Mouse (Mus musculus) hindbrain, embryonic 11.5 days (tissue): ENCODE results near the gene Rab6a. TPM values are rescaled to one million over a fixed set of nuclear protein-coding genes. Genes with fewer than 3 reads are reported as not detected.
A peak's percentile ranks its signal among the peaks of the same experiment; 100 is the strongest.

Source experiments
- ATAC-seq: fragments of 200-750 bp; cut with Nextera tagmentation; 2 replicates; pipeline ENCODE4 v1.8.0; 2017; ENCODE audit warnings: mild to moderate bottlenecking, moderate TSS enrichment, moderate library complexity; ENCODE audit not compliant: low FRiP score
- DNase-seq: peaks from one replicate; pipeline ENCODE4 v3.0.0-alpha.2; 2015; ENCODE audit warnings: low spot score
- H3K27ac ChIP-seq: fragments of 300-500 bp; sonication (generic); 2 replicates; pipeline ENCODE4 v1.5.1; 2014; ENCODE audit warnings: mild to moderate bottlenecking, low read depth, low read length
- H3K27me3 ChIP-seq: fragments of 300-500 bp; sonication (generic); 2 replicates; pipeline ENCODE4 v1.6.1; 2014; ENCODE audit warnings: mild to moderate bottlenecking, low read length, moderate library complexity, mixed read lengths; ENCODE audit not compliant: control insufficient read depth, insufficient read depth
- H3K36me3 ChIP-seq: fragments of 300-500 bp; sonication (generic); 2 replicates; pipeline ENCODE4 v1.6.1; 2014; ENCODE audit warnings: mild to moderate bottlenecking, low read length, moderate library complexity, mixed read lengths; ENCODE audit not compliant: control insufficient read depth, insufficient read depth
- H3K4me1 ChIP-seq: fragments of 300-500 bp; sonication (generic); replicated peaks from 2 replicates; pipeline ENCODE4 v1.6.1; 2014; ENCODE audit warnings: low read length, mixed read lengths; ENCODE audit not compliant: control insufficient read depth, insufficient read depth
- H3K4me2 ChIP-seq: fragments of 300-500 bp; sonication (generic); replicated peaks from 2 replicates; pipeline ENCODE4 v1.6.1; 2014; ENCODE audit warnings: mild to moderate bottlenecking, low read depth, low read length
- H3K4me3 ChIP-seq: fragments of 300-500 bp; sonication (generic); 2 replicates; pipeline ENCODE4 v1.5.1; 2014; ENCODE audit warnings: low read depth, low read length
- H3K9ac ChIP-seq: fragments of 300-500 bp; sonication (generic); 2 replicates; pipeline ENCODE4 v1.6.1; 2014; ENCODE audit warnings: low read depth, low read length
- H3K9me3 ChIP-seq: fragments of 300-500 bp; sonication (generic); 2 replicates; pipeline ENCODE4 v1.6.1; 2016; ENCODE audit warnings: low read length; ENCODE audit not compliant: control insufficient read depth
- WGBS: fragments of 180-500 bp; shearing (Covaris S2); extraction: QIAGEN DNeasy Blood & Tissue Kit; methylation state at CpG from one replicate; pipeline ENCODE4 v1.1.7; 2014; 5-methylcytosine and 5-hydroxymethylcytosine counted together
- polyA plus RNA-seq: library from polyadenylated mRNA; unstranded; fragments of >200 nt; fragmentation: Nextera tagmentation; extraction: Ambion mirVana; gene quantifications from 2 replicates; pipeline ENCODE4 v1.2.1, GENCODE M21; 2014

Gene Rab6a
- polyA plus RNA-seq, 1 experiment from 2014 or later: 192 TPM

DNA sequence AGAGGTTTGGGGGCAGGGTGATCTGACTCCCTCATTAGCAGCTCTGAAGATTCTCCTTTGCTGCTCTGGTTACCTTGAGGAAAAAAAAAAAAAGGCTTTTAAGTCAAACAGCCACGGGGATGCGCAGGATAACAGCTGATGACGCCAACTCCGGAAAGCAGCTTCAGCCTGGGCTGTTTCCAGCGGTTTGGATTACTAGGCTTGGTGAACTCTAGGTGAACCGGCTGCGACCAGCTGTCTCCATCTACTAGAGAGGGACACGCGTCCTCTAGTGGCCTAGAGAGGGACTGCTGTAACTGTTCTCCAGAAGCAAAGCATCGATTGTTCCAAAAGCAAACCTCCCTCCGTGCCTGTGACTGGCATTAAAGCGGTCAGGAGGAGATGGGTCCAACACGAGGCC lies 56.0 kb downstream of the Rab6a start:
- no peaks in the 10 kb centered on the region for H3K9me3 ChIP-seq
- DNase-seq: peak; percentile 93
- 3% methylated on average over 13 of the region's 13 CpGs for WGBS
- no peak overlapping the region for H3K4me3 ChIP-seq
- no peak overlapping the region for H3K4me2 ChIP-seq
- no peaks in the 10 kb centered on the region for H3K27me3 ChIP-seq
- no peaks in the 10 kb centered on the region for H3K36me3 ChIP-seq
- ATAC-seq: peak; percentile 86
- no peak overlapping the region for H3K27ac ChIP-seq
- no peak overlapping the region for H3K9ac ChIP-seq
- H3K4me1 ChIP-seq: 0 out of 2 replicates have a peak, but pooled peaks cover 2% of the 10 kb centered on the region

DNA sequence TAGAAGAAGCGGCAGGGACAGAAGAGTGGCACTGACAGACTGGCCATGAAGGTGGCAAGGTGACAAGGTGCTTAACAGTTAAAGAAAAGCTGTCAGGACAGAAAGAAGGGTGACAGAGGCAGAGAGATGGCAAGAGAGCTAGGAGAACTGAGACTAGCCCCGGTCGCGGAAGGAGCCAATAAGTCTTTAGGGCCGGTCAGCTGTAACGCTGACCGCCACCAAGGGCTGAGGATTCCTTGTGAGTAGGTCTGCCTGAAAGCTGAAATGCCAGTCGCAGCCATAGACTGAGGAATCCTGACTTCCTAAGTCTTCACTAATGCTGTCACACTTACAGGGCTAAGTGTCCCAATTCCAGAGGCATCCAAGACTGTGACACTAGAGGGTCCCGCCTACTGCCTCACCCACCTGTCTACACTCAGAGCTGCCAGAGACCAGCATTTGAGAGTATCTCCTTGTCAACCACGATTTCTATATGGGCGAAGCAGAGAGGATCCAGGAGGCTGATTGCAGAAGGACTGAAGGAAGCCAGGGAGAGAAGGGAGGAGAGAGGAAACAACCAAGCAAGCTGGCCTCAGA lies 56.6 kb downstream of the Rab6a start:
- ATAC-seq (peak; percentile 17; the same call in 1 of the 2 replicates), DNase-seq (no peak)
- Histone ChIP-seq H3K9me3 (no peaks in the 10 kb centered on the region), H3K36me3 (no peaks in the 10 kb centered on the region), H3K9ac (no peak overlapping the region), H3K4me3 (no peak overlapping the region), H3K4me1 (no peaks in the 10 kb centered on the region), H3K4me2 (no peak overlapping the region), H3K27me3 (no peaks in the 10 kb centered on the region), H3K27ac (no peak overlapping the region)
- 68% methylated on average over 11 of the region's 11 CpGs for WGBS

DNA sequence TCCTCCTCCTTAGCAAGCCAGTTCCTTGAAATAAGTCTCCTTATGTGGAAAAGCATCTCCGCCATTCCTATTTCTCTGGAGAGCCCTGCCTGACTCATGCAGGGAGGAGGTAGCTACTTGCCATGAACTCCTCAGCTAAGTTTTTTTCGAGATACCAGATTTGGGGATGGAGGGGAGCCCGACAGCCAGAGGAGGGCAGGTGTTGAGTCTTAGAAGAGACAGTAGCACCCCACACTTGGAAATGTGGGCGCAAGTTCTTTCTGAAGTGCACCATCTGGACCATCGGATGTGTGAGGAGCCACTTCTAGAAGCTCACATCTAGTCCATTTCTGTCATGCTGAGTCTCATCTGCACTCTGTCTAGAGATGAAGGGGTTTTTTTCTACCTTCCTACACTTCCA lies 63.4 kb downstream of the Rab6a start:
- Histone ChIP-seq H3K4me2 (no peak overlapping the region), H3K9me3 (no peaks in the 10 kb centered on the region), H3K4me1 (no peaks in the 10 kb centered on the region; the same call in 1 of the 2 replicates), H3K36me3 (no peaks in the 10 kb centered on the region), H3K9ac (no peak overlapping the region), H3K27ac (no peak overlapping the region), H3K4me3 (no peak overlapping the region), H3K27me3 (no peaks in the 10 kb centered on the region)
- ATAC-seq (no peak), DNase-seq (no peak)
- 89% methylated on average over 5 of the region's 5 CpGs for WGBS

DNA sequence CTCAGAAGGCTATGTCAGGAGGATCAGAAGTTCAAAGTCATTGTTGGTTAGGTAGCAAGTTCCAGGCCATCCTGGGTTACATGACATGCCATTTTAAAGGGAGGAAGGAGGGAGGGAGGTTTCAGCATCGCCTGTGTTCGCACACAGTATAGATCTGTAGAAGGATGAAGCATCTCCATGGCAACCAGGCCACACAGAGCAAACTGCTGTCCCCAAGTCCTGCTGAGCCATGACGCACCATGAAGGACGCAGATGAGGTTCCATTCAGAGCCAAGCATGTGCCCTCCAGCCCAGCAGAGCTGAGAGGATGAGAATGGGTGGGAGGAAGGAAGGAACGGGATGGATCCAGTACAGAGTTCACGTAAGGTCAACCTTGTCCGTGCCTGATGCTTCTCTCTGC lies 66.2 kb downstream of the Rab6a start:
- Histone ChIP-seq H3K9me3 (no peaks in the 10 kb centered on the region), H3K4me1 (no peaks in the 10 kb centered on the region; the same call in 1 of the 2 replicates), H3K27ac (no peak overlapping the region), H3K9ac (no peak overlapping the region), H3K4me2 (no peak overlapping the region), H3K27me3 (no peaks in the 10 kb centered on the region), H3K4me3 (no peak overlapping the region), H3K36me3 (no peaks in the 10 kb centered on the region)
- DNase-seq: no peak
- ATAC-seq: no peak
- 45% methylated on average over 7 of the region's 7 CpGs for WGBS

DNA sequence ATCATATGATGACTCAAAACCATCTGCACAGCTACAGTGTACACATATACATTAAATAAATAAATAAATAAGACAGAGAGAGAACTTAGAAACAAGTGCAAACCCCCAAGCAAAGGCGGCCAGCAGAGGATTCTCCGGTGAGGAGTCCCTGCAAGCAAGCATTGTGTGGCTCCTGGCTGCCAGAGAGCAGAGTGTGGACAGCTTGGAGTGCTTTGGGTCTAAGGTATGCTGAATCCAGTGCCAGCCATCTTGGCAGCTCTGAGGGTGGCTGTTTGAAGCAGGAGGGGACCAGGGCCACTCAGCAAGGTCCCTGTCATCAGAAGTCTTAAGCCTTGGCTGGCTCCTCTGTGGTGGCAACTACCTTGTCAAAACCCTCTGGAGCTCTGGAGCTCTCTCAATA lies 67.7 kb downstream of the Rab6a start:
- no peak for ATAC-seq
- 97% methylated on average over 2 of the region's 2 CpGs for WGBS
- H3K27ac ChIP-seq: no peak overlapping the region

DNA sequence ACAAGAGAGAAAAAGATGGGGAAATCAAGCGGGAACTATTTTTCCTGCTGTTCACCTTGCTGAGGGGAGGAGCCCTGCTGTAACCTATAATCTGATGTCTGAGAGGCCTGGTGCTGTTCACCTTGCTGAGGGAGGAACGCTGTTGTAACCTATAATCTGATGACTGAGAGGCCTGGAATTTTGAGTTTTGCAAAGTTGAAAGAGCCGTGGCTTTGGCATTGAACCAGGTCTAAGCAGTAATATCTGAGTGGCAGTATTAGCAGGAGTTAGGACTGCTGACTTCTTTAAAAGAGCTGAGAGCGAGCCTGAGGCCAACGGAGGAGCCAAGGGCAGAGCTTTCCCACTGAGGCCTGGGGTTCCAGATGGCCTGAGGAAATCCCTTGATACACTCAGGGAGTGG lies 70.8 kb downstream of the Rab6a start:
- Histone ChIP-seq H3K4me1 (no peaks in the 10 kb centered on the region; the same call in 1 of the 2 replicates), H3K4me3 (no peak overlapping the region), H3K27me3 (no peaks in the 10 kb centered on the region), H3K9me3 (no peaks in the 10 kb centered on the region), H3K9ac (no peak overlapping the region), H3K27ac (no peak overlapping the region), H3K36me3 (no peaks in the 10 kb centered on the region), H3K4me2 (no peak overlapping the region)
- WGBS: 86% methylated on average over 5 of the region's 5 CpGs
- ATAC-seq (no peak), DNase-seq (no peak)

More for the DNA sequence above, 67.7 kb downstream of the Rab6a start:
- no peak overlapping the region for H3K9ac ChIP-seq
- H3K4me1 ChIP-seq: no peaks in the 10 kb centered on the region; the same call in 1 of the 2 replicates
- H3K9me3 ChIP-seq: no peaks in the 10 kb centered on the region
- no peaks in the 10 kb centered on the region for H3K36me3 ChIP-seq
- no peaks in the 10 kb centered on the region for H3K27me3 ChIP-seq
- H3K4me2 ChIP-seq: no peak overlapping the region
- DNase-seq: no peak
- H3K4me3 ChIP-seq: no peak overlapping the region

DNA sequence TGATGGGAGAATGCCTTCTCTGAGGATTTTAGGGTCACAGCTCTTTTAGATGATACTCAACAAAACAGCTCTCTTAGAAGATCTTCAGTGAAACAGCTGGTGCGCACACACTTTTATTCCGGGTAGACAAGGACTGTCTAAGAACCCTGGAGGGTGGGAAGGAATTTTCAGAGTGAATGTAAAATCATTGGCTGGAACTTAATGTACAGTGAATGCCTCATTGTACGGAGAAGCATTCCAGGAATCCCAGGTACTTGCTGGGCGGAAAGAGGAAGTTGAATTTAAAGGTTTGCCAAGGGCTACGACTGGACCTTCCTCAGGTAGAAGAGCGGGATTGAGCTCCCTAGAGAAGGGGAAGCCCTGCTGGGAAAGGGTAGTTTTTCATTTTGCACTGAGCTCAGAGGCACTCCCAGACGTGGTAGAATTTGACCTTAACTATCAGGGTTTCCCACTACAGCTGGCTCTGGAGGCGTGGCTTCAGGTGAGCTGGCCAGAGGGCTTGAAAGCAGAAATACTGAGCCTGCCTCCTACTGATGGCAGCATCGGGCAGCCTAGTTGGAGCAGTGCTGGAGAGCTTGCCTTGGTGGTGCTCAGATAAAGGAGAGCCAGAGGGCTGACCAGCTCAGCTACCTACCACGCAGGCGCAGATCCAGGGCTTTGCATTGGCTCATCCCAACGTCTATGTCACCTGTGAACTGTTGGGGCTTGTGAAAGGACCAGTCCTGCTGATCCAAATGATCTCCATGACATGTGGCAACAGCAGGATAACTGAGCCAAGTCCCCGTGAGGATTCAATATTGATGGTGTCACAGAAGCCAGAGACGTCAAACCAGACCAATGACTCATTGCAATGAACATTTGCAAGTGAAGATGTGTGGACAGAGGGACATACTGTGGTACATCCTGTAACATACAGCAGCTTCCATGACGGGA lies 72.0 kb downstream of the Rab6a start:
- Histone ChIP-seq H3K27me3 (no peaks in the 10 kb centered on the region), H3K9ac (no peak overlapping the region), H3K4me1 (no peaks in the 10 kb centered on the region), H3K36me3 (no peaks in the 10 kb centered on the region), H3K4me3 (no peak overlapping the region), H3K9me3 (no peaks in the 10 kb centered on the region), H3K4me2 (no peak overlapping the region), H3K27ac (no peak overlapping the region)
- no peak for DNase-seq
- 70% methylated on average over 15 of the region's 15 CpGs for WGBS
- ATAC-seq: no peak

DNA sequence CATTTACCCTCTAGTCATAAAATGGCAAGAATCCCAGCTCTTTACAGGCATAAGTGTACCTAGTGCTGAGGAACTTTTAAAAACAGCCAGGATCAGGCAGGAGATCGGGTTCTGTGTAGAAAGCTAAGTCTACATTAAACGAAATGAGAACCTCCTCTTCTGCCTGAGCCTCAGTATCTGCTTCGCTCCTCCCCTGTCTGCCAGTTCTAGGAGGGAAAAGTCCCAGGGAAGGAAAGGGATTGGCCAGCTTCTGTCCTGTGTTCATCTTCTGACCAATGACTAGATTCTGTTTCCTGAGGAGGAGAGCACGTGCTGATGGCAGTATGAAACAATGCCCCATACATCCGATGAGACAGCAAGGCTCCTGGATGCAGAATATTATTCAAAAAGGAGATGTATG lies 73.9 kb downstream of the Rab6a start:
- ATAC-seq (no peak), DNase-seq (no peak)
- Histone ChIP-seq H3K4me2 (no peak overlapping the region), H3K9me3 (no peaks in the 10 kb centered on the region), H3K27ac (no peak overlapping the region), H3K4me1 (no peaks in the 10 kb centered on the region), H3K27me3 (no peaks in the 10 kb centered on the region), H3K4me3 (no peak overlapping the region), H3K9ac (no peak overlapping the region), H3K36me3 (no peaks in the 10 kb centered on the region)
- WGBS: 58% methylated on average over 5 of the region's 5 CpGs

DNA sequence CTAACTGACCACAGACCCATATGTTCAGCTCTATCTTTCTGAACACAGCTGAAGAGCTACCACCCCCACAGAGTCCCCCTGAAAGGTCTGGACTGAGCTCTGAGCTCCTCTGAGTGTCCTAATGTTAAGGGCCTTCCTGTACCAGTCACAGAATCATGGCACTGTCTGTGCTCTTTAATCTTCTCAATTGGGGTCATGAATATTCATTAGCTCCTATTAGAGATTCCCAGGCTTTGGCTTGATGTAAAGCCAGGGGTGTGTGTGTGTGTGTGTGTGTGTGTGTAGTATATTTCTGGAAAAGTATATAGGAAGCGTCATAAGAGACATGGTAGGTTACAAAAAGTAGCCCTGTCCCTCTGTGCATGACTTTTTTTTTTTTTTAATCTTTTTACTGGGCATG lies 76.0 kb downstream of the Rab6a start:
- WGBS: 86% methylated on average over 1 of the region's 1 CpGs
- H3K4me1 ChIP-seq: no peaks in the 10 kb centered on the region
- no peaks in the 10 kb centered on the region for H3K9me3 ChIP-seq
- DNase-seq (no peak), ATAC-seq (no peak)
- H3K4me2 ChIP-seq: no peak overlapping the region
- H3K4me3 ChIP-seq: no peak overlapping the region
- no peak overlapping the region for H3K27ac ChIP-seq
- no peaks in the 10 kb centered on the region for H3K36me3 ChIP-seq
- no peaks in the 10 kb centered on the region for H3K27me3 ChIP-seq
- H3K9ac ChIP-seq: no peak overlapping the region
